Mouse (Mus musculus): ENCODE data around the gene AI464131.

GRCm38 (mm10) chr4:41526553-41526952 lies 23.7 kb upstream of the AI464131 start:
- TF ChIP-seq CTCF (IDR thresholded peaks at IDR 0.05; ENCODE audit: low read depth, low read length) (no peak), POLR2A (IDR thresholded peaks at IDR 0.05; ENCODE audit: extremely low read depth, insufficient read depth, low read length) (no peak)

All from liver, adult 2 months (tissue).